Mouse (Mus musculus): Measurements from ENCODE around the gene Cdkn1a.

DNA sequence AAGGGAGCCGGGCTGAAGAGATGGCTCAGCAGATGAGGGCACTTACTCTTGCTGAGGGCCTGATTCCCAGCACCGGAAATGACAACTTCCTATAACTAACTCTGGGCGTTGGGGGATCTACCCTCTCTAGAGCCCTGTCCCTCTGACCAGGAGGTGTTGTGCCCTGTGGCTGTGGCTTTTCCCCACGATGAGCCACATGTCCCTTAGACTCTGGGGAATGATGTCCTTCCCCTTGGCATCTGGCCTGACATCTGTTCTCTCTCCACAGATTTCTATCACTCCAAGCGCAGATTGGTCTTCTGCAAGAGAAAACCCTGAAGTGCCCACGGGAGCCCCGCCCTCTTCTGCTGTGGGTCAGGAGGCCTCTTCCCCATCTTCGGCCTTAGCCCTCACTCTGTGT lies 8.3 kb downstream of the Cdkn1a start:
- TF ChIP-seq POLR2A (IDR thresholded peaks at IDR 0.05; ENCODE audit: borderline replicate concordance, extremely low read depth, low read depth, low read length): no peak
- no peak for TF ChIP-seq CTCF (IDR thresholded peaks at IDR 0.05; ENCODE audit: insufficient read depth, low read length)
